Mouse (Mus musculus) embryonic facial prominence, embryonic 10.5 days (tissue): ENCODE data around the gene Taf8. TPM values are rescaled to one million over a fixed set of nuclear protein-coding genes. Genes with fewer than 3 reads are reported as not detected.
A peak's percentile ranks its signal among the peaks of the same experiment; 100 is the strongest.

Experiments
- DNase-seq: peaks from one replicate; pipeline ENCODE4 v3.0.0-alpha.2; 2017; ENCODE audit warnings: low spot score
- H3K27ac ChIP-seq: fragments of 300-500 bp; sonication (generic); replicated peaks from 2 replicates; pipeline ENCODE4 v1.5.1; 2016; ENCODE audit warnings: mild to moderate bottlenecking
- H3K27me3 ChIP-seq: fragments of 300-500 bp; sonication (generic); replicated peaks from 2 replicates; pipeline ENCODE4 v1.6.1; 2016; ENCODE audit warnings: low read depth, mild to moderate bottlenecking; ENCODE audit not compliant: poor library complexity, severe bottlenecking
- H3K36me3 ChIP-seq: fragments of 300-500 bp; sonication (generic); replicated peaks from 2 replicates; pipeline ENCODE4 v1.6.1; 2016; ENCODE audit warnings: mild to moderate bottlenecking, moderate library complexity
- H3K4me1 ChIP-seq: fragments of 300-500 bp; sonication (generic); 2 replicates; pipeline ENCODE4 v1.6.1; 2016
- H3K4me3 ChIP-seq: fragments of 300-500 bp; sonication (generic); 2 replicates; pipeline ENCODE4 v1.5.1; 2016; ENCODE audit warnings: mild to moderate bottlenecking, moderate library complexity
- H3K9me3 ChIP-seq: fragments of 300-500 bp; sonication (generic); 2 replicates; pipeline ENCODE4 v1.6.1; 2016; ENCODE audit warnings: mild to moderate bottlenecking
- WGBS: fragments of 180-500 bp; shearing (Covaris S2); methylation state at CpG from one replicate; pipeline ENCODE4 v1.1.7; 2016; 5-methylcytosine and 5-hydroxymethylcytosine counted together
- polyA plus RNA-seq: library from polyadenylated mRNA; unstranded; fragments of >200 nt; fragmentation: Nextera tagmentation; extraction: Ambion mirVana; gene quantifications from 2 replicates; pipeline ENCODE4 v1.2.1, GENCODE M21; 2016

Taf8 gene
- polyA plus RNA-seq, 1 experiment from 2014 or later, result 32.0 TPM

DNA sequence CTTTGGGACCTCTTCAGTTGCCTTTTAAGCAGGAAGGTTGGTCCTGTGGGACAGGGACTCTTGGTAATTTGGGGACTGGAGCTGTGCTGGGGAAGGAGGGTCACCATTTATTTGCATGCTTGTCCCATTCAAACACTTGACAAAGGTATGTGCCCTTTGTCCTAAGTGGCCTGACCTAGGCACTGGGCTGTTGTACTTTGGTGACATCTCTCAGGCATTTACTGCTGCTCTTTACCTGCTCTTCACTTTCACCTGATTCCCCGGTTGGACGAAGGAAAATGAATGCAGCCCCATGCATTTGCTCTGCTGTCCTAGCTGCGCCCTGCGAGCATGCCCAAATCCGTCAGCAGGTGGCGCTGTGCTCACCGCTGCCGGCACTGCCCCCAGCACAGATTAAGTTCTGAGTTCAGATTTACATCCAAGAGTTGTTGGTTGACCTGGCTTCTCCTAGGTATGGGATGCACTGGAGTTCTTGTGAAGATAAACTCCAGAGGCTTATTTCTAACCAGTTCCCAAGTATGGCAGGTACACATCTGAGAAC, 28.6 kb downstream of the Taf8 start:
- Histone ChIP-seq H3K4me3 (no peak overlapping the region), H3K9me3 (no peaks in the 10 kb centered on the region), H3K27ac (no peak overlapping the region), H3K27me3 (peaks cover 32% of the 10 kb centered on the region), H3K4me1 (peaks cover 22% of the 10 kb centered on the region), H3K36me3 (no peaks in the 10 kb centered on the region)
- DNase-seq, result peak; percentile 61
- WGBS, result 19% methylated on average over 8 of the region's 8 CpGs

DNA sequence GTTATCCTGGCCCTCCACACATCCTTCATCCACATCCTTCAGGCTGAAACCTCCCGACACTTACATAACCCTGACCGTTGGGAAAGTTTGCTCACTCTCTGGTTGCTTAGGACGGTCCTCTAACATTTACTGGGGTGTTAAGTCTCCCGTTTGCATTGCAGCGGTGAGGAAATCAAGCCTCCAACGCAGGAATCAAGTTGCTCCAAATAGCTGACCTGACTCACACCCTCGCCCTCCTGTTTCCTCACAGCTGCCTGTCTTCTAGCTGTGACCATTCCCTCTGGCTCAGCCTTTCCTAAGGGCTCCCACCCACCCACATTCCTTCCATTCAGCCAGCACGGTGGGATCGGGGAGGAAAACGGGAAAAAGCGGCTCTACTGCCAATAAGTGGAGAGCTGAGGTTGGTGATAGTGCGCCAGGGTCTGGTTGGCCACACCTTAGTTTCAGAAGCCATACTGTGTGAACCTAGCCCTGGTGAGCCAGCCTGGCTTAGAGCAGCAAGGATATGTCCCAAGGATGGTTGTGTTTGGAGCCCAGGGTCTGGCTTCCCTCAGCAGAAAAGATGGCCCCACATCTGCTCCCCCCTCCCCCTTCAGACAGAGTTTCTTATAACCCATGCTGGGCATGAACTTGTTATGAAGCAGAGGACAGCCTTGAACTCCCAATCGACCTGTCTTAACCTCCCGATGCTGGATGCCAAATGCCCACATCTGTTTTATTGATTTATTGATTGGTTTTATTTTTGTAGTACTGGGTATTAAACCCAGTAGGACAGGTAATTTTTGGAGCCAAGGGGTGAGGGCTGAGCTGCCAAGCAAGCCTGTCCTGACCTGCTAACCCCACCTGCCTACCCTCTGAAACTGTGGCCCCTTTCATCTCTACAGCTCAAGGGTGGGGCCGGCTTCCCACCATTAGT, 29.4 kb downstream of the Taf8 start:
- DNase-seq, result no peak
- peaks cover 40% of the 10 kb centered on the region for H3K27me3 ChIP-seq
- WGBS, result 48% methylated on average over 15 of the region's 15 CpGs

DNA sequence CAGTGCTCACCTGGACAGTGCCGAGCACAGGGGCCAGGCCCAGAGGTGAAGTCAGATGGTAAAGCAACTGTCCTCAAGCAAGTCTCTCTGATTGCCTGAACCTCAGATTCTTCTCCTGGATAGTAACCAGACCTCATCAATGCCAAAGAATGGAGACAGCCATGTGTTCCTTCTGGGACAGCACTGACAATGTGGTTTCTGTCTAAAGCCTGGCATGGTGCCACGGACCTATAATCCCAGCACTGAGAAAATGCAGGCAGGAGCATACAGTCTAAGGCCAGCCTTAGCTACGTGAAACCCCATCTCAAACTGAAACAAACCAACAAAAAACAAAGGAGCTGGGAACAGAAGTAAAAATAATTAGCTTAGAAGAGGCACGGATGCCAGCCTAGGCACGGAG, 31.4 kb downstream of the Taf8 start:
- Histone ChIP-seq H3K27ac (no peak overlapping the region), H3K9me3 (no peaks in the 10 kb centered on the region), H3K4me3 (no peak overlapping the region), H3K27me3 (peaks cover 60% of the 10 kb centered on the region), H3K36me3 (no peaks in the 10 kb centered on the region; the same call in 1 of the 2 replicates), H3K4me1 (peaks cover 44% of the 10 kb centered on the region)
- DNase-seq, result no peak
- 90% methylated on average over 5 of the region's 5 CpGs for WGBS

More for the DNA sequence above, 29.4 kb downstream of the Taf8 start:
- no peak overlapping the region; the same call in 1 of the 2 replicates for H3K27ac ChIP-seq
- no peak overlapping the region for H3K4me3 ChIP-seq
- H3K4me1 ChIP-seq, result peaks cover 30% of the 10 kb centered on the region
- no peaks in the 10 kb centered on the region; the same call in 1 of the 2 replicates for H3K36me3 ChIP-seq
- H3K9me3 ChIP-seq, result no peaks in the 10 kb centered on the region

DNA sequence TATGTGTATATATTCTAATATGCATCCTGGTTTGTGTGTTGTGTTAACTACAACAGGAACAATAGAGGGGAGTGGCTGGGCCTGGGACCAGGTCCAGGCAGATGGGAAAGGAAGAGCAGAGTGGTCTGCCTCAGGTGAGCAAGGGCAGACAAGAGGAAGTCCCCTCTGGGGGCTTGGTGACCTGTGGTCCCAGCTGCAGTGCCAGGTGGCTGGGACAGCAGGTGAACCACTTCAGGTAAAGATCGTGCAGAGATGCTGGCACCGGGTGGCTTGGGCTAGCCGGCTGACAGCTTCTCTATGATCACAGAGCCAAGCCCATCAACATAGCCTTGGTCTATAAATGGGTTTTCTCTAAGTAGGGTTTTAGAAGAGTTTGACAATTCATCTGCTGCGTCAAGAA, 32.0 kb downstream of the Taf8 start:
- no peaks in the 10 kb centered on the region for H3K9me3 ChIP-seq
- no peak for DNase-seq
- no peak overlapping the region for H3K27ac ChIP-seq
- H3K4me3 ChIP-seq, result no peak overlapping the region
- peaks cover 66% of the 10 kb centered on the region for H3K27me3 ChIP-seq
- H3K36me3 ChIP-seq, result no peaks in the 10 kb centered on the region; the same call in 1 of the 2 replicates
- peaks cover 49% of the 10 kb centered on the region for H3K4me1 ChIP-seq
- WGBS, result 90% methylated on average over 4 of the region's 4 CpGs

DNA sequence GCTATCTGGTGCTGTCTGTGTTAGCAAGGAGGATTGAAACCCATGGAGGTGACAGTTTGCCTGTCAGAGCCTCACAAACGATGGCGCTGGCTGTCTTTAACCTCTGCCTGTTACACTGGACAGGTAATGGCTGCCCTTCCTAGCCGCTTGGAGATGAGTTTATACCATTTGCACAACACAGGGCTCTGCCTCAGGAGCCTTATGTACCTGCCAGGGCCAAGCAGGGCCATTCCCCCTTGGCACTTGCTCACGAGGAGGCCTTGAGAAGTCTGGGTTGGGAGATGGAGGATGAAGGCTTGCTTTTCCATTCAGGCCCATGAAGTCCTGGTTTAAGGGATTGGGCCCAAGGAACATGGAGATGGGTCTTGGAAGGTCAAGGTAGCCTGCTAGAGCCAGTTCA, 32.5 kb downstream of the Taf8 start:
- H3K27me3 ChIP-seq, result peaks cover 71% of the 10 kb centered on the region
- H3K36me3 ChIP-seq, result no peaks in the 10 kb centered on the region; the same call in 1 of the 2 replicates
- H3K9me3 ChIP-seq, result no peaks in the 10 kb centered on the region
- no peak overlapping the region for H3K27ac ChIP-seq
- DNase-seq, result no peak
- no peak overlapping the region for H3K4me3 ChIP-seq
- peaks cover 54% of the 10 kb centered on the region for H3K4me1 ChIP-seq
- WGBS, result 80% methylated on average over 4 of the region's 4 CpGs

DNA sequence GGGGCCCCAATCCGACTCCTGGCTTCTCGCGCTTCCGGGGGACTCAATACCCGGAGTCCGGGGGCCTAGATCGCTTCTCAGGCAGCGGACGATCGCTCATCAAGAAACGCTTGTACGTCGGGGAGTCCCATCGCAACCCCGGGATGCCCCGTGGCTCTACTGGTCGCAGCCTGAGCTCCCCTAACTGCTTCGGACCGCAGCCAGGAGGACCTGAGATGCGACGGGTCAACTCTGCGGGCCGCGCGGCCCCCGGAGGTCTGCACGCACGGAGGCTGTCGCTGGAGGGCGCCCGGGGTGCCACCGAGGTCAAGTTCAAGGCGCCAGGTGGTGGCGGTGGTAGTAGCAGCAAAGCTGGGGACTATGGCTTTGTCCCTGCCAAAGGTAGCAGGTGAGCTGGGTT, 33.6 kb downstream of the Taf8 start:
- peak overlapping the region; percentile 49 for H3K4me3 ChIP-seq
- peaks cover 61% of the 10 kb centered on the region for H3K4me1 ChIP-seq
- H3K27me3 ChIP-seq, result peaks cover 83% of the 10 kb centered on the region
- peak; percentile 51 for DNase-seq
- no peaks in the 10 kb centered on the region; the same call in 1 of the 2 replicates for H3K36me3 ChIP-seq
- H3K9me3 ChIP-seq, result no peaks in the 10 kb centered on the region
- WGBS, result 9% methylated on average over 34 of the region's 34 CpGs
- H3K27ac ChIP-seq, result peak overlapping the region; percentile 54

DNA sequence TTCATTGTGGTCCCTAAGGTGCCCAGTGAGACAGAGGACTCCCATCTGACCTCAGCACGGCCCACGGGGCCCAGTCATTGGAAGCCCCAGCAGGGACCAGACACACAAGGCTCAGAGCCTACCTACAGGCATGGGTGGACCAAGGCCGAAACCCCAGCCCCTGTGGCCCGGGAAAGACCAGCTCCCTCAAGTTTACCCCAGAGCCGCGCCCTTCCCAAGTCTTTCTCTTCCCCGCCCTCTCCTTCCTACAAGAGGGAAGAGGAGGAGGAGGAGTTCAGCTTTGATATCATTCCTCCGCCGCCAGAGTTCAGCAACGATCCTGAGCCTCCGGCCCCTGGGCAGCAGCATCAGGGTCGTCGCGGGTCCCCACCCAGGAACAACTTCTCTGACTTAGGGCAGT, 34.0 kb downstream of the Taf8 start:
- peak overlapping the region; percentile 49 for H3K4me3 ChIP-seq
- peaks cover 81% of the 10 kb centered on the region for H3K27me3 ChIP-seq
- peaks cover 57% of the 10 kb centered on the region for H3K4me1 ChIP-seq
- DNase-seq, result no peak
- H3K27ac ChIP-seq, result peak overlapping the region; percentile 54
- no peaks in the 10 kb centered on the region for H3K9me3 ChIP-seq
- 15% methylated on average over 14 of the region's 14 CpGs for WGBS
- no peaks in the 10 kb centered on the region; the same call in 1 of the 2 replicates for H3K36me3 ChIP-seq

DNA sequence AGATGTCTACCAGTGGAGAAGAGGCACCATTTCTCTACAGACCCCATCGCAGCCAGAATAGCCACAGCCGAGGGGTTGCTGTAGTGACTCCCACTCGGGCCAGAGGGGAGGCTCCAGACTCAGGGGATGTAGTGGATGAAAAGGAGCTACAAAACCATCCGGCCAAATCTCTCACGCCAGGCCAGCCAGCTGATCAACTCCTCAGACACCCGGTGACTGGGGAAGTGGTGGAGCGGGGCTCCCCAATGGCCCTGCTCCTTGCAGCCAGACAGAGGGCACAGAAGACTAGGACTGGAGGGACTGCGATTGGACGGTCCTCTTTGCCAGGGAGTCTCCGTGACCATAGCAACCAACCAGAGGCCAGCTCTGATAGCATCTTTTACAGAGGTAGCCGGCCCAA, 34.4 kb downstream of the Taf8 start:
- Histone ChIP-seq H3K36me3 (no peaks in the 10 kb centered on the region; the same call in 1 of the 2 replicates), H3K9me3 (no peaks in the 10 kb centered on the region), H3K27me3 (peaks cover 80% of the 10 kb centered on the region), H3K27ac (no peak overlapping the region), H3K4me3 (peak overlapping the region; percentile 49; the same call in 1 of the 2 replicates), H3K4me1 (peaks cover 59% of the 10 kb centered on the region)
- no peak for DNase-seq
- WGBS, result 57% methylated on average over 11 of the region's 11 CpGs

DNA sequence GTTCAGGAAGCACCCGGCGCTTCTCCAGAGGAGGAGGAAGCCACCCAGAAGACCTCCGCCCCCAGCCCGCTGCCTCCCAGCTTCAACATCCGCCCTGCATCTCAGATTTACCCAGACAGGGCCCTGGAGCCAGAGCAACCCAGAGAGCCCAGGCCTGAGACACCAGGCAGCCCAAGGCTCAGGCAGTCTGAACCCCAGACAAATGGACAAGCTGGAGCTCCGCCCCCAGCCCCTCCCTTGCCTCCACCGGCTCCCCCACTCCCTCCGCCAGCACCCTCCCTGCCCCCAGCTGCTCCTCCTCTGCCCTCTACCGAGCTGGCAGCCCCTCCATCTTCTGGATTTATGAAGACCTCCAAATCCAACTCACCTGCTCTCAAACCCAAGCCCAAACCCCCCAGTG, 35.8 kb downstream of the Taf8 start:
- Histone ChIP-seq H3K4me3 (peak overlapping the region; percentile 8; the same call in 1 of the 2 replicates), H3K36me3 (no peaks in the 10 kb centered on the region; the same call in 1 of the 2 replicates), H3K27ac (no peak overlapping the region), H3K9me3 (no peaks in the 10 kb centered on the region), H3K4me1 (peaks cover 63% of the 10 kb centered on the region), H3K27me3 (peaks cover 90% of the 10 kb centered on the region)
- DNase-seq, result no peak
- WGBS, result 29% methylated on average over 9 of the region's 9 CpGs

DNA sequence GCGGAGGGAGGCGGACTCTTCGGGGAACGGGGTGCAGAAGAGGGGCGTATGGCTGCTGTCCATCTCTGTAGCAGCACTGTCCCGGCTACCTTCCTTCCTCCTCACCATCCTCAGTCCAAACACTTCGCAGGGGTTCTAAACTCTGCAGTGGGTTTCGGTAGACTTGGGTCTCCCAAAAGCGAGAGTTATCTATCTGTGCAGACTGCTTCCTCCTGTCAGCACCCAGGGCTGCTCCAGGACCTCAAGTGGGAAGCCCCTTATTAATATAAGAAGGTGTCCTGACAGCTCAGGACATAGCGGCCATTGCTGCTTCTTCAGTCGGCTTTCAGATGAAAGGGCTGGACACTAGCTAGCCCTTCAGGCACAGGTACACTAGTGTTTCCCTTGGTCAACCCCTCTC, 37.1 kb downstream of the Taf8 start:
- Histone ChIP-seq H3K27ac (no peak overlapping the region), H3K27me3 (peaks cover 91% of the 10 kb centered on the region), H3K4me3 (no peak overlapping the region), H3K36me3 (no peaks in the 10 kb centered on the region; the same call in 1 of the 2 replicates), H3K9me3 (no peaks in the 10 kb centered on the region), H3K4me1 (peaks cover 63% of the 10 kb centered on the region)
- no peak for DNase-seq
- WGBS, result 80% methylated on average over 11 of the region's 11 CpGs

DNA sequence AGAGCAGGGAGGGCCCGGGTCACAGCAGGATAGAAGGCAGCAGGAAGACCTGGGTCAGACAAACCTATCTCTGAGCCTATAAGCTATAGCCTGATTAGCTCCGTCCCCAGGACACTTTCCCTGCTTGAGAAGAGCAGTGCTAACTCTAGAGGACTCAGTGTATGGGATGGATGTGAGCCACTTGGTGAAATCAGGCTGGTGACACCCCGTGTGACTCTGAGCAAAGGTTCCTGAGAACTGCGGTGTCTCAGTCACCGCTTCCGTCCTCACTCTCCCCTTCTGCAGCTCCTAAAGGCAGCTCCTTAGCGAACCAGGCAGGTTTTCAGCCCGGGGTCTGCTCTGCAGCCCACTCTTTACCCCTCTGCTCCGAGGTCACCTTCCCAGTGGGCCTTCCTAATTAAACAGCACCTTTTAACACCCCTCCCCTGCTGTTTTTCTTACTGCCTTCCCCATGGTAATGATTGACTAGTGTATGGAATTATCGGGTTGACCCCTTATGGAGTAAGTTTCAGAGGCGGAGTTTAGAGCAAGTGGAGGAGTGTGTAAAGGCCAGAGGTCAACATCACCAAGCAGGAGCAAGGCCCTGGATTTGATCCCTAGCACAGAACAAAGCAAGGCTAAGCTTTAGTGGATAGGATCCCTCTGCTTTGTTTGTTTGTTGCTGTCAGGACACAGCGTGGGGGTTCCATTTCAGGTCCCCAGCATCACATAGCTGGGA, 37.7 kb downstream of the Taf8 start:
- Histone ChIP-seq H3K4me1 (peaks cover 60% of the 10 kb centered on the region), H3K27ac (no peak overlapping the region), H3K4me3 (no peak overlapping the region), H3K9me3 (no peaks in the 10 kb centered on the region), H3K27me3 (peaks cover 88% of the 10 kb centered on the region), H3K36me3 (no peaks in the 10 kb centered on the region; the same call in 1 of the 2 replicates)
- 54% methylated on average over 12 of the region's 12 CpGs for WGBS
- no peak for DNase-seq

DNA sequence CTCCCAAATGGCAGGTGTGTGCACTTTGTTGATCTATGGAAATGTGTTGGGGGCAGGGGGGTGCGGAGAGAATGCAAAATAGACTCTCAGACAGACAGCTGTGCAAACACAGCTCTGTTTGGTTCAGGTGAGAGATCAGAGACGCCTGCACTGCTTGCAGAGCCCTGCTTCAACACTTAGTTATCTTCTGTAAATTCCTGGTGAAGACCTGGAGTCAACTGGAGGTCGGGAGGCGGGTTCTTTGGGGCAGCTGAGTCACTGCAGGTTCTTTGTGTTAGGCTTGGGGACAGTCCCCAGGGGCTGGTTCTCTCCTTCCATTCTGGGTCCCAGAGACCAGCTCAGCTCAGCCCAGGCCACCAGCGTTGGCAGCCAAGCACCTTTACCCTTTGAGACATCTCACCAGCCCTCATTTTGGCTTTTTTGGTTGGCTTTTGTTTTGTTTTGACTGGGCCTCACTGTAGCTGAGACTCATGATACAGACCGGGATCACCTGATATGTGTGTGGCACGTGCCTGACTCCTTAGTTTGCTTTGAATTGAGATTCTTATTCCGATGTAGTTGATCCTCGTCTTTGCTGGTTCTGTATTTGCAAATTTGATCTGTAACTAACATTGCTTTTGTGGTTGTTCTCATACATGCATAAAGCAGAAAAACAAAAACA, 39.2 kb downstream of the Taf8 start:
- H3K4me1 ChIP-seq, result peaks cover 47% of the 10 kb centered on the region
- H3K36me3 ChIP-seq, result no peaks in the 10 kb centered on the region; the same call in 1 of the 2 replicates
- H3K4me3 ChIP-seq, result no peak overlapping the region
- WGBS, result 54% methylated on average over 9 of the region's 9 CpGs
- DNase-seq, result no peak
- no peak overlapping the region for H3K27ac ChIP-seq
- H3K27me3 ChIP-seq, result peaks cover 73% of the 10 kb centered on the region
- H3K9me3 ChIP-seq, result no peaks in the 10 kb centered on the region
